Mouse (Mus musculus): ENCODE measurements around the gene Rbp7.
"Not testable (repeated sequence)": the region's sequence is repeated elsewhere in the genome, so short reads cannot be mapped to it uniquely, and the experiment has no call there.

Gene Rbp7

GRCm38 (mm10) chr4:149454879-149455278, at the start of gene Rbp7:
Gene Rbp7 (minus strand): TSS chr4:149454978.
- DNase-seq, result no peak

- no peak for DNase-seq
These were observed 49.6 kb upstream of the Rbp7 start for GRCm38 (mm10) chr4:149504363-149504762.

- no peak for DNase-seq
These were observed 45.0 kb upstream of the Rbp7 start for GRCm38 (mm10) chr4:149499790-149500189.

GRCm38 (mm10) chr4:149498901-149499300, 44.1 kb upstream of the Rbp7 start:
- no peak for DNase-seq

- DNase-seq, result no peak
These were observed 41.8 kb upstream of the Rbp7 start for GRCm38 (mm10) chr4:149496612-149497011.

- peak; percentile 19 to 28 for DNase-seq
These were observed 36.4 kb upstream of the Rbp7 start for GRCm38 (mm10) chr4:149491151-149491550.

- no peak for DNase-seq
These were observed 34.9 kb upstream of the Rbp7 start for GRCm38 (mm10) chr4:149489415-149490240.

GRCm38 (mm10) chr4:149487729-149488128, 33.0 kb upstream of the Rbp7 start:
- DNase-seq, result no peak

- peak; percentile 43 to 49 for DNase-seq
These were observed 31.0 kb upstream of the Rbp7 start for GRCm38 (mm10) chr4:149485825-149486206.

GRCm38 (mm10) chr4:149485053-149485824, 30.5 kb upstream of the Rbp7 start, which contains the start of the genes Nmnat1 and Lzic:
Gene Nmnat1 (minus strand): TSS chr4:149485202.
Gene Lzic (plus strand): TSS chr4:149485229.
- DNase-seq, result peak; percentile 92 to 93

- no peak for DNase-seq
These were observed 29.8 kb upstream of the Rbp7 start for GRCm38 (mm10) chr4:149484566-149484965.

GRCm38 (mm10) chr4:149477078-149477477, 22.3 kb upstream of the Rbp7 start, which contains the start of gene Tmem274:
Gene Tmem274 (plus strand): TSS chr4:149477378.
- no peak for DNase-seq

- DNase-seq, result no peak
These were observed 20.3 kb upstream of the Rbp7 start for GRCm38 (mm10) chr4:149475096-149475495.

- no peak for DNase-seq
These were observed 14.8 kb upstream of the Rbp7 start for GRCm38 (mm10) chr4:149469557-149469956.

GRCm38 (mm10) chr4:149463435-149463950, 8.7 kb upstream of the Rbp7 start:
- DNase-seq, result no peak

- no peak for DNase-seq
These were observed 7.7 kb upstream of the Rbp7 start for GRCm38 (mm10) chr4:149462305-149462971.

GRCm38 (mm10) chr4:149461579-149462304, 7.0 kb upstream of the Rbp7 start:
- no peak for DNase-seq

GRCm38 (mm10) chr4:149460475-149460874, 5.7 kb upstream of the Rbp7 start:
- DNase-seq, result not testable (repeated sequence)

GRCm38 (mm10) chr4:149459425-149459824, 4.6 kb upstream of the Rbp7 start:
- DNase-seq, result no peak

- no peak for DNase-seq
These were observed 3.7 kb upstream of the Rbp7 start for GRCm38 (mm10) chr4:149458526-149458925.

- no peak for DNase-seq
These were observed 3.2 kb upstream of the Rbp7 start for GRCm38 (mm10) chr4:149457831-149458430.

GRCm38 (mm10) chr4:149457163-149457562, 2.4 kb upstream of the Rbp7 start:
- DNase-seq, result not testable (repeated sequence)
